Mouse (Mus musculus): ENCODE results near the gene Krt17. TPM values are rescaled to one million over a fixed set of nuclear protein-coding genes. Genes with fewer than 3 reads are reported as not detected.

The Krt17 gene
- polyA plus RNA-seq, 1 experiment from 2014 or later: 41.6 TPM

DNA sequence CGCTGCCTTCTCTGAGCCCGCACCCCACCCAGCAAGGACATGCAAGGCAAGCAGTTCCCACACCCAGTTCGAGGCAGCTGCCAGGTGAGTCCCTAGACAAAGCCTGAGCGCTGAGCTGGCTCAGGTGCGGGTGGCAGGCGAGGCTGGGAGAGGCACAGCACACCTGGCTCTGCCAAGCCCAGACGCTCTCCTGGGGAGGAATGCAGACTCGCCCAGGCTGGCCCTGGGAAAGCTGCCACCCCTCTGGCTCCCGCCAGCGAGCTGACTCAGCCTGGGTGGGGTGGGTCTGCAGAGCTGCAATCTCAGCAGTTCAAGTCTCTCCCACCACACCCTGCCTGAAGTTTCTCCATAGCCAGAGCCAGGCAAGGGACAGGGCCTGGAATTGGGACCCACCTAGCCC lies 26.2 kb upstream of the Krt17 start:
- ATAC-seq (ENCODE audit: insufficient number of reproducible peaks, insufficient read depth, low FRiP score, low TSS enrichment, low read depth): no peak; the same call in 1 of the 2 replicates
- Histone ChIP-seq H3K4me3 (replicated peaks) (no peak overlapping the region), H3K4me2 (no peak overlapping the region), H3K36me3 (no peaks in the 10 kb centered on the region), H3K27ac (peak overlapping the region; percentile 42; the same call in 1 of the 2 replicates), H3K4me1 (replicated peaks) (0 out of 2 replicates have a peak, but pooled peaks cover 10% of the 10 kb centered on the region), H3K9ac (replicated peaks) (no peak overlapping the region), H3K27me3 (no peaks in the 10 kb centered on the region), H3K9me3 (no peaks in the 10 kb centered on the region)
- WGBS: 42% methylated on average over 10 of the region's 10 CpGs

DNA sequence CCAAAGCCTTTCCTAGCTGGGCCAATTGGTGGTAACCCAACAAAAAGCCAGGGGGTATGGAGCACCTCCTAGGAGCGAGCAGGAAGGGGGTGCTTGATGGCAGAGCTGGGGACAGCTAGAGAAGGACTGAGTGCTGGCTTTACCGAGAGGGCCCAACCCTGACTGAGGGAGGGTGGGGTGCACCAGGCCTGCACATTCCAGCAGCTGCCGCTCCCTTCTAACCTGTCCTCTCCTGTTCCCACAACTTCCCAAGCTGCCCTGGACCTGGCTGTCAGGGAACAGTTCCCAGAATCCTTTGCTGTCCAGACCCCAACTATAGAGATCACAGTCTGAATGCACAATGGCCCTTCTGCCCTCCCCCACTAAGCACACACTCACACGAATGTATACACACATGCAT lies 24.2 kb upstream of the Krt17 start:
- Histone ChIP-seq H3K27me3 (no peaks in the 10 kb centered on the region), H3K36me3 (no peaks in the 10 kb centered on the region), H3K4me2 (no peak overlapping the region), H3K9me3 (no peaks in the 10 kb centered on the region), H3K27ac (no peak overlapping the region), H3K9ac (replicated peaks) (no peak overlapping the region), H3K4me3 (replicated peaks) (no peak overlapping the region), H3K4me1 (replicated peaks) (no peaks in the 10 kb centered on the region)
- ATAC-seq (ENCODE audit: insufficient number of reproducible peaks, insufficient read depth, low FRiP score, low TSS enrichment, low read depth): no peak
- 84% methylated on average over 4 of the region's 4 CpGs for WGBS

DNA sequence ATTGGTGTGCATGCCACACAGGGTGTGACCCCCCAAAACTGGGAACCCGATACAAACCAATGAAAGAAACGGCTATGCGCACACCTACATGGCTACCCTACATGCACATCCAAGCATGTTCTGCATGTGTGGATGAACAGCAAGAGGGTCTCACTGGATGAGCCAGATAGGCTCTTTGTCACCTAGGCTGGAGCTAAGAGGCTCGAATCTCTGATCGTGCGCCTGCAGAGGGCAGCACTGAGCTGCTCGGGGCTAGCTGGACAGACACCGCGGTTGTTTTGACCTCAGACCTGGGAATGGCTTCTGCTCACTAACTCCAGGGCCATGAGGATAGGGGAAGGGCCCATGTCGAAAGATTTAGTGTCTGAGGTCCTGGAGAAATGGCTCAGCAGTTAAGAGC lies 21.7 kb upstream of the Krt17 start:
- WGBS: 25% methylated on average over 10 of the region's 10 CpGs
- peak; percentile 43; the same call in 1 of the 2 replicates for ATAC-seq (ENCODE audit: insufficient number of reproducible peaks, insufficient read depth, low FRiP score, low TSS enrichment, low read depth)

DNA sequence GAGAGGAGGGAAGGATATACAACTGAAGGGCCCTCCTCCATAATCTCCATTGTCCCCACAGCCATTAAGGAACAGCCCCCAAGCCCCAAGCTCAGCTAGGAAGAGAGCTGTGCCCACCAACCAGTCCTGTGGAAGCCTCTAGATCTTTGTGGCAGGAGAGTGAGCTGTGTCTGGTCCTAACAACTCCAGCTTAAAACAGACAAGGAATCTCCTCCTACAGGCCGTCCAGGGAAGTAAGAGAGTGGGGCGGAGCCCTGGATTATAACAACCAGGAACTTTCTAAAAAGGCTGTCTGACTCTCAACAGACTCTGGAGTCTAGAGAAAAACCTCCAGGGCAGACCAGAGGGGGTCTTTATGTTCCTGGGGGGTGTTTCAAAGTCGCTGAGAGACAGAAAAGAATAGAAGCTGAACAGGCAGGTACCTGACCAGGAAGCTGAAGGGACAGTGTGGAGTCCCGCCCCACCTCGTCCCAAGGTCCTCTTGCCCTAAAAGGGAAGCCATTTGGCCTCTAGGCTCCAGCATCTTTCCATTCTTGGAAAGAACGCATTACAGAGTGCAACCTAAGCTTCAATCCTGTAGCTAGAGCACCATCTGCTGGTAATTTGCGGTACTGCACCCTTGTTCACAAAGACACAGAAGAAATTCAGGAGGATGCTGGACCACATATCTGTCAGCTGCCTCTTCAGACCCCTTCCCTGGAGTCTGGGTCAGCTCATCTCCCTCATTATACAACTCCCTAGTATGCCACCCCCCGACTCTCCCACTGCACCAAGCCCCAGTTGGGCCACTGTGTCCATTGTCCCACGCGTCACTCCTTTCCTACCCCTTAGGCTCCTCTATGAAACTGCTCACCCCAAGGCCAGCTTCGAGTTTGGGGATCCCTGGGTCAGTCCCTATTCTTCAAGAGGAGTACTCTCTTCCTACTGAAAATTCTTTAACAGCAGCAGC lies 21.0 kb upstream of the Krt17 start:
- Histone ChIP-seq H3K9me3 (no peaks in the 10 kb centered on the region), H3K9ac (replicated peaks) (no peak overlapping the region), H3K36me3 (no peaks in the 10 kb centered on the region), H3K27me3 (no peaks in the 10 kb centered on the region), H3K4me2 (no peak overlapping the region), H3K4me3 (replicated peaks) (no peak overlapping the region), H3K27ac (no peak overlapping the region), H3K4me1 (replicated peaks) (no peaks in the 10 kb centered on the region)
- WGBS: 22% methylated on average over 11 of the region's 11 CpGs
- peak; percentile 21; the same call in 1 of the 2 replicates for ATAC-seq (ENCODE audit: insufficient number of reproducible peaks, insufficient read depth, low FRiP score, low TSS enrichment, low read depth)

More for the DNA sequence above, 21.7 kb upstream of the Krt17 start:
- no peak overlapping the region for H3K4me2 ChIP-seq
- H3K4me3 ChIP-seq (replicated peaks): no peak overlapping the region
- no peaks in the 10 kb centered on the region for H3K9me3 ChIP-seq
- H3K27me3 ChIP-seq: no peaks in the 10 kb centered on the region
- no peak overlapping the region for H3K27ac ChIP-seq
- no peaks in the 10 kb centered on the region for H3K36me3 ChIP-seq
- H3K4me1 ChIP-seq (replicated peaks): no peaks in the 10 kb centered on the region
- H3K9ac ChIP-seq (replicated peaks): no peak overlapping the region

DNA sequence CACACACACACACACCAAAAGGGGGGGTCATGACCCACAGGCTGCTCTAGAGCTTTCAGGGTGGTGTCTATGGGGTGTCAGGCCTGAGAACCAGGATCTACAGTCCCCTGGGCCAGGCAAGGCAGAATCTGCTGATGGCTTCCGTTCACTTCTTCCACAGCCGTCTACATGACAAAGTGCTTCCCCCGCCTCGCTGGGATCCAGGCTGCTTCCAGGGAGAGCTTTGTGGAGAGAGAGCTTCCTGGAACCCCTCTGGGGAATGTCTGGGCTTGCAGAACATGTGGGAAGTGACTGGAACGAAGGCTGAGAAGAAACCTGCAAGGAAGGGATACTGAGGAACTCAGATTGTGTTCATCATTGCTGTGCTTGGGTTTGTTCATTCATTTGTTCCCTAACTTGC lies 17.9 kb upstream of the Krt17 start:
- WGBS: 60% methylated on average over 5 of the region's 5 CpGs
- Histone ChIP-seq H3K4me3 (replicated peaks) (no peak overlapping the region), H3K4me2 (no peak overlapping the region), H3K9me3 (no peaks in the 10 kb centered on the region), H3K4me1 (replicated peaks) (no peaks in the 10 kb centered on the region), H3K9ac (replicated peaks) (no peak overlapping the region), H3K27me3 (no peaks in the 10 kb centered on the region), H3K36me3 (no peaks in the 10 kb centered on the region), H3K27ac (no peak overlapping the region)
- ATAC-seq (ENCODE audit: insufficient number of reproducible peaks, insufficient read depth, low FRiP score, low TSS enrichment, low read depth): no peak

DNA sequence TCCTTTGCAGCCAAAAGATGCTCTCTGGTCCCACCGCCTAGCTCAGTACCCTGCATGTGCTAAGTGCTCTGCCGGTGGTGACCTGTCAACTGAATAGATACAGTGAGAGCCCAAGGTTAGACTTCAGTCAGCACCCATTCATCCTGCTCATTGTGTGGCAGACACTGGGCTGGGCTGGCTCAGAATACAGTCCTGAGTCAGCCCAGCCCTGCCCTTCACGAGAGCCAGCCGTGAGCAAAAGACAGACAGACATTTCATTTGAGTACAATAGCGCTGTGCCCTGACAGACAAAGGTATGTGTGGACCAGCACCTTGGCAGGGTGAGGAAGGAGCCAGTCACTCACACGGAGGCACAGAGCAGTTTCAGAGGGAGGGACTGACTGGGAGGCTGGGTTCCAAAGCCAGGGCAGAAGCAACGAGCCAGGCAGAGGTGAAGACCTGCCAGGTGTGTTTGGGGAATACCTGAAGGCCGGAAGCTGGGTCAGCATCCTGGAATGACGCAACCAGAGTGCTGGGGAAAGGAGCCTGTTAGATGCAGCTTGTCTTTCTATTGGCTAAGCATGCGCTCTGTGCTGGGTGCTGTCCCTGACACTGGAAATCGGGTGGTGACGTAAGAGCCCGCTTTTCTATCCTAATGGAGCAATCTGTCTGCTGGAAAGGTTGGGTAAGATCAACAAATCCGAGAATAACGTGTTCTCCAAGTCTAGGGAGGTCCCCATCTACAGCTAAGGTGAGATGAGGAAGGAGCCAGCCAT lies 17.1 kb upstream of the Krt17 start:
- Histone ChIP-seq H3K4me1 (replicated peaks) (no peaks in the 10 kb centered on the region), H3K4me3 (replicated peaks) (no peak overlapping the region), H3K27me3 (no peaks in the 10 kb centered on the region), H3K9ac (replicated peaks) (no peak overlapping the region), H3K36me3 (no peaks in the 10 kb centered on the region), H3K9me3 (no peaks in the 10 kb centered on the region), H3K27ac (no peak overlapping the region), H3K4me2 (no peak overlapping the region)
- 71% methylated on average over 15 of the region's 15 CpGs for WGBS
- no peak for ATAC-seq (ENCODE audit: insufficient number of reproducible peaks, insufficient read depth, low FRiP score, low TSS enrichment, low read depth)

DNA sequence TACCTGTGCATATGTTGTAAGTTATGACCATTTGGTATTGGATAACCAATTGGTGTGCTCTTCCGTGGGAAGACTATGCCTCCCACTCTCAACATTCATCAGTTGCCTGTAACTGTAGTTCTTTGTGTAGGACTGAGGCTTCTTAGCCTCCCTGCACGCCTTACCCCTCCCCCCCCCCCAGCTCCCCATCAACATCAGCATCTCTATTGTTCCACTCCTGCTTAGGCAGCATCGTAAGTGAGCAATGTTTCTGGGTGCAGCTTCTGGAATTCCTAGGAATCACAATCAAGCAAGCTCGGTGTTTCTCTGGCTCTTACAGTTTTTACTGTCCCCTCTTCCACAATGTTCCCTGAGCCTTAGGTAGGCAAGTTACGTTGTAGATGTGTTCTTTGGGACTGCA lies 14.6 kb upstream of the Krt17 start:
- no peaks in the 10 kb centered on the region for H3K36me3 ChIP-seq
- H3K4me1 ChIP-seq (replicated peaks): no peaks in the 10 kb centered on the region
- H3K27me3 ChIP-seq: peaks cover 5% of the 10 kb centered on the region; the same call in 1 of the 2 replicates
- WGBS: 54% methylated on average over 5 of the region's 5 CpGs
- no peak overlapping the region for H3K4me2 ChIP-seq
- no peaks in the 10 kb centered on the region for H3K9me3 ChIP-seq
- ATAC-seq (ENCODE audit: insufficient number of reproducible peaks, insufficient read depth, low FRiP score, low TSS enrichment, low read depth): no peak
- H3K9ac ChIP-seq (replicated peaks): no peak overlapping the region
- no peak overlapping the region for H3K27ac ChIP-seq
- H3K4me3 ChIP-seq (replicated peaks): no peak overlapping the region

DNA sequence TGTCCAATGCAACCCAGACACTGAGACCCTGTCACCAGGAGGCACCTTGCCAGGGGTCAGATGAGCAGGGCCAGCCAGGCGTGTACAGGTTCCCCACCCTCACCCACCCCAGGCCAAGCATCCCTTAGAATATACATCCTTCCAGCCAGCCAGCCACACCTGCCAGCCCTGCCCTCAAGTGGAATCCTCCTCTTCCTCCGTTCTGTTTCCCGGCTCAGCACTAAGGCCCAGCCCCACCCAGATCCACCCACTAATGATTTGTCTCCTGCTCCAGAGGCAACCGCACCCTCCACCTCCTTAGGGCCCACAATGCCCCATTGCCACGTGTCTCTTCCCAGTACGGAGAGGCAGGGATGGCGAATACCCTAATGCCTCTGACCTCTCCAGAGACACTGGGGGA lies 13.9 kb upstream of the Krt17 start:
- H3K9ac ChIP-seq (replicated peaks): no peak overlapping the region
- H3K27me3 ChIP-seq: peaks cover 5% of the 10 kb centered on the region; the same call in 1 of the 2 replicates
- H3K4me2 ChIP-seq: no peak overlapping the region
- no peak for ATAC-seq (ENCODE audit: insufficient number of reproducible peaks, insufficient read depth, low FRiP score, low TSS enrichment, low read depth)
- 73% methylated on average over 7 of the region's 7 CpGs for WGBS
- H3K9me3 ChIP-seq: no peaks in the 10 kb centered on the region
- H3K36me3 ChIP-seq: no peaks in the 10 kb centered on the region
- H3K27ac ChIP-seq: no peak overlapping the region
- no peaks in the 10 kb centered on the region for H3K4me1 ChIP-seq (replicated peaks)
- H3K4me3 ChIP-seq (replicated peaks): no peak overlapping the region

DNA sequence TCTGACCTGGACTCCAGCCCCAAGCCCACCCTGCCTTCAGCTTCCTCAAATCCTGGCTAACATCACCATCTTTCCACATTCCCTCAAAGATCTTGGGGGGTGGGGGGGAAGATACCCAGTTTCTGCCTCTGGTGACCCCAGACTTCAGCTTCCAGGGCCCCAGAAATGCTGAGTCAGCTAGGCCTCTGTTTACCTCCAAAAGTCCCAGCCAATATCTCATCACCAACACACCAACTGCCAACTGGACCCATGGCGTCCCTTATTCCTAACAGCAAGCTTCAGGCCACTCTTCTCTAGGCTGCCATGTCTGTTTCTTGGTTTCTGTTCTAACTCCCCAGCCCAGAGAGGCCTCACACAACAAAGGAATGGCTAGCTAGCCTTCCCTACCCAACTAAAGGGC lies 11.0 kb upstream of the Krt17 start:
- Histone ChIP-seq H3K9me3 (no peaks in the 10 kb centered on the region), H3K4me2 (no peak overlapping the region), H3K27me3 (peaks cover 7% of the 10 kb centered on the region; the same call in 1 of the 2 replicates), H3K9ac (replicated peaks) (no peak overlapping the region), H3K36me3 (no peaks in the 10 kb centered on the region), H3K4me1 (replicated peaks) (0 out of 2 replicates have a peak, but pooled peaks cover 4% of the 10 kb centered on the region), H3K4me3 (replicated peaks) (no peak overlapping the region), H3K27ac (no peak overlapping the region)
- 78% methylated on average over 1 of the region's 1 CpGs for WGBS
- no peak for ATAC-seq (ENCODE audit: insufficient number of reproducible peaks, insufficient read depth, low FRiP score, low TSS enrichment, low read depth)

DNA sequence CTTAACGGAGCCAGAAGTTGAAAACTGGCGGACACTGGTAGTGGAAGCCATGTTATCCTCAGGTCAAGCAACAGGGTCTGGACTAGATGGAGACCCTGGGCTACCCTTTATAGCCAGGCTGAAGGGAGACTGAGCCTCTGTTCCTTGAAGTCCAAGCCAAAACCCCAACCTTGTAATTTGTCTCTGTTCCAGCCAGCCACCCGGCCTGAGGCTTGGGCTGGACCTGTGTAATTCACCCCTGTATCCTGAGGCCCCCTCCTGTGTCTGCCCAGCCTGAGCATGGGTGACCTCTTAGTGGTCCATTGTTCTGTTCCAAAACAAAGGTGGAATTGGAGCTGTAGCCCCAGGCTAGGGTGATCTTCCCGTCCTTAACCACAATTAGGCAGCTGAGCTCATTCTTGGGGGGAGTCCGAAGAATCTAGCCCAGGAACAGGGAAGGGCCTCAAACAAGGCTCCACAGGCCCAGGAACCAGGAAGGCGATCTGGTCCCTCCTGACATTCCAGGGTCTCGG lies 9.0 kb upstream of the Krt17 start, which contains the start of gene Krt42:
Gene Krt42 (minus strand): TSS at position 51 of the 512 bp plus-strand sequence.
- no peak for ATAC-seq (ENCODE audit: insufficient number of reproducible peaks, insufficient read depth, low FRiP score, low TSS enrichment, low read depth)
- WGBS: 83% methylated on average over 7 of the region's 7 CpGs
- no peak within 1 kb of the TSS for H3K4me3 ChIP-seq (replicated peaks)
- peaks cover 10% of the 10 kb centered on the region; the same call in 1 of the 2 replicates for H3K27me3 ChIP-seq
- no peak within 1 kb of the TSS for H3K27ac ChIP-seq
- no peak within 1 kb of the TSS for H3K9ac ChIP-seq (replicated peaks)
- no peaks in the 10 kb centered on the region for H3K9me3 ChIP-seq
- 0 out of 2 replicates have a peak, but pooled peaks cover 4% of the 10 kb centered on the region for H3K4me1 ChIP-seq (replicated peaks)
- H3K36me3 ChIP-seq: no peaks in the 10 kb centered on the region
- H3K4me2 ChIP-seq: no peak within 1 kb of the TSS

Data from limb, embryonic 12.5 days (tissue).